Mouse (Mus musculus) stomach, postnatal 0 days (tissue): ENCODE measurements around the gene Lmcd1. TPM values are rescaled to one million over a fixed set of nuclear protein-coding genes. Genes with fewer than 3 reads are reported as not detected.

Source experiments
- ATAC-seq: fragments of 200-750 bp; cut with Nextera tagmentation; 2 replicates; pipeline ENCODE4 v1.8.0; 2017; ENCODE audit not compliant: low FRiP score, low TSS enrichment
- DNase-seq: peaks from one replicate; pipeline ENCODE4 v3.0.0-alpha.2; 2016; ENCODE audit warnings: low spot score
- H3K27ac ChIP-seq: fragments of 300-500 bp; sonication (generic); replicated peaks from 2 replicates; pipeline ENCODE4 v1.5.1; 2014; ENCODE audit warnings: mild to moderate bottlenecking, control low read depth
- H3K27me3 ChIP-seq: fragments of 300-500 bp; sonication (generic); 2 replicates; pipeline ENCODE4 v1.6.1; 2014; ENCODE audit warnings: low read length; ENCODE audit not compliant: control insufficient read depth, insufficient read depth
- H3K36me3 ChIP-seq: fragments of 300-500 bp; sonication (generic); 2 replicates; pipeline ENCODE4 v1.6.1; 2014; ENCODE audit warnings: low read length, mixed read lengths; ENCODE audit not compliant: control insufficient read depth, insufficient read depth
- H3K4me1 ChIP-seq: fragments of 300-500 bp; sonication (generic); replicated peaks from 2 replicates; pipeline ENCODE4 v1.6.1; 2014; ENCODE audit warnings: antibody characterized with exemption; ENCODE audit not compliant: control insufficient read depth, insufficient read depth
- H3K4me2 ChIP-seq: fragments of 300-500 bp; sonication (generic); replicated peaks from 2 replicates; pipeline ENCODE4 v1.6.1; 2014; ENCODE audit warnings: low read depth, mild to moderate bottlenecking, control low read depth, moderate library complexity
- H3K4me3 ChIP-seq: fragments of 300-500 bp; sonication (generic); 2 replicates; pipeline ENCODE4 v1.5.1; 2014; ENCODE audit warnings: low read depth, low read length, control low read depth
- H3K9ac ChIP-seq: fragments of 300-500 bp; sonication (generic); 2 replicates; pipeline ENCODE4 v1.6.1; 2014; ENCODE audit warnings: mild to moderate bottlenecking, low read length, control low read depth, mixed read lengths
- H3K9me3 ChIP-seq: fragments of 300-500 bp; sonication (generic); 2 replicates; pipeline ENCODE4 v1.6.1; 2016; ENCODE audit warnings: low read length; ENCODE audit not compliant: control insufficient read depth
- CTCF ChIP-seq: IDR thresholded peaks from 2 replicates; pipeline ENCODE4 v1.5.1; 2016; ENCODE audit warnings: antibody characterized with exemption, low read depth, mild to moderate bottlenecking, moderate library complexity
- EP300 ChIP-seq: optimal IDR thresholded peaks from 2 replicates; pipeline ENCODE3; 2016; ENCODE audit warnings: antibody characterized with exemption
- WGBS: fragments of 180-500 bp; shearing (Covaris S2); extraction: QIAGEN DNeasy Blood & Tissue Kit; methylation state at CpG from one replicate; pipeline ENCODE4 v1.1.7; 2014; 5-methylcytosine and 5-hydroxymethylcytosine counted together
- polyA plus RNA-seq: library from polyadenylated mRNA; unstranded; fragments of >200 nt; fragmentation: Nextera tagmentation; extraction: Ambion mirVana; gene quantifications from 2 replicates; pipeline ENCODE4 v1.2.1, GENCODE M21; 2015

Gene Lmcd1
- polyA plus RNA-seq, 1 experiment from 2014 or later, result 13.2 TPM

GRCm38 (mm10) chr6:112339016-112339415, 65.5 kb downstream of the Lmcd1 start:
- 78% methylated on average over 4 of the region's 4 CpGs for WGBS

DNA sequence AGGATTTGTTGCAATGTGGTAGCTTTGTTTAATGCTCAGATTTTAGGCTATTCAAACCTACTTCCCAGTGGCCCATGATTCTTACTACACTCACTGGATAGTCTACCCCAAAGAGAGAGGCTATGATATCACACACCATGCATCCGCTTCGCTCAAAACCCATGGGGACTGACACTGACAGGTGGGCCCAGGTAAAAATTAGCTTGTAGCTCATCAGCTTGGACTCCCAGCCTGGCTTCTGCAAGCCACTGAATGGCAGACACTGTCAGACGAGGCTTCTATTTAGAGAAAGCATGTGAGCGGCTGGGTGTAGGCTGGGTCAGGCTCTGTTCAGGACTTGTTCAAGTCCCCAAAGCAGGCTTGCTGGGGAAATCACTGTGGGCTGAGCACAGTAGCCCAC, 76.9 kb downstream of the Lmcd1 start:
- H3K4me1 ChIP-seq, result no peaks in the 10 kb centered on the region
- DNase-seq (no peak), ATAC-seq (no peak)
- no peak overlapping the region for H3K27ac ChIP-seq
- no peaks in the 10 kb centered on the region for H3K27me3 ChIP-seq
- H3K4me3 ChIP-seq, result no peak overlapping the region
- no peaks in the 10 kb centered on the region for H3K36me3 ChIP-seq
- no peak overlapping the region for H3K9ac ChIP-seq
- H3K9me3 ChIP-seq, result no peaks in the 10 kb centered on the region
- no peak for TF ChIP-seq CTCF
- TF ChIP-seq EP300, result no peak
- WGBS, result 91% methylated on average over 4 of the region's 4 CpGs
- H3K4me2 ChIP-seq, result no peak overlapping the region

More at GRCm38 (mm10) chr6:112339016-112339415, 65.5 kb downstream of the Lmcd1 start:
- no peaks in the 10 kb centered on the region for H3K9me3 ChIP-seq
- ATAC-seq (no peak), DNase-seq (no peak)
- H3K27me3 ChIP-seq, result no peaks in the 10 kb centered on the region
- no peak for TF ChIP-seq CTCF
- no peak for TF ChIP-seq EP300
- no peaks in the 10 kb centered on the region for H3K4me1 ChIP-seq
- H3K36me3 ChIP-seq, result no peaks in the 10 kb centered on the region
- no peak overlapping the region for H3K4me2 ChIP-seq
- no peak overlapping the region for H3K4me3 ChIP-seq
- H3K27ac ChIP-seq, result no peak overlapping the region
- H3K9ac ChIP-seq, result no peak overlapping the region

DNA sequence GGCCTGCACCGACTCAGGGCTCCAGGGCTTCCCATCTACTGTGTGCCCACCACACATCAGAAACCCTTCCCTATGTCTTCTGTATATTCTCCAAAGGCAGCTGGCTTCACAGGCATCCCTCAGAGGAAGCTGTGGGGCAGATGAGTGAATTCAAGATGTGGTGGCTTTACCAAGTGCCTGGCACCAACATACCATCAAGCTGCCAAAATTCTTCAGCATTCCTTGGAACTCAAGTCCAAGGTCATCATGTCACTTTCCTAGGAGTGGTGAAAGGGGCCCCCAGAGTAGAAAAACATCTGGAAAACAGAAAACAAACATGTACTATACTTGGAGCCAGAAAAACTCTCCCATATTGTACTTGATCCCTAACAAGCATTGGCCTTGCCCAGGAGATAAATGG, 85.8 kb downstream of the Lmcd1 start:
- no peaks in the 10 kb centered on the region for H3K27me3 ChIP-seq
- no peaks in the 10 kb centered on the region for H3K36me3 ChIP-seq
- no peak overlapping the region for H3K27ac ChIP-seq
- no peak for TF ChIP-seq EP300
- TF ChIP-seq CTCF, result no peak
- H3K9me3 ChIP-seq, result no peaks in the 10 kb centered on the region
- no peak overlapping the region for H3K4me3 ChIP-seq
- whole genome bisulfite sequencing, result 95% methylated on average over 1 of the region's 1 CpGs
- no peak for DNase-seq
- no peaks in the 10 kb centered on the region for H3K4me1 ChIP-seq
- H3K4me2 ChIP-seq, result no peak overlapping the region
- ATAC-seq, result no peak
- H3K9ac ChIP-seq, result no peak overlapping the region

DNA sequence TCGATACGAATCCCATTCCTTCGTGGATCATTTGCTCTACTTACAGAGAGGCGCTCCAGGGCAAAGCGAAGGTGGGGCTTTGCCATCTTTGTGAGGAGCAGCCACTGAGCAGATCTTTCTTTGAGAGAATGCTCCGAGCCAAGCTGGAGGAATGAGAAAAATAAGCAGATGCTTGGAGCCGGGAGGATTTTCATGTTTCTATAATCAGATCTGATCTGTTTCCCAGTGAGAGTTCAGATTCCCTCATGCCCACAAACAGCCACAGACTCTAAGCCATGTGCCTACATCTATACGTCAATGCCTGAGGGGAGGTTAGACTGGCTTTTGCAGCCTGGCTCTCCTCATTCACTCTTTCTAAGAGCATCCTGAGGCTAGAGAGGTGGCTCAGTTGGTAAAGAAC, 87.1 kb downstream of the Lmcd1 start:
- Histone ChIP-seq H3K9ac (no peak overlapping the region), H3K36me3 (no peaks in the 10 kb centered on the region), H3K27ac (no peak overlapping the region), H3K4me3 (no peak overlapping the region), H3K4me2 (no peak overlapping the region), H3K9me3 (no peaks in the 10 kb centered on the region), H3K27me3 (no peaks in the 10 kb centered on the region), H3K4me1 (no peaks in the 10 kb centered on the region)
- ATAC-seq (no peak), DNase-seq (no peak)
- WGBS, result 76% methylated on average over 8 of the region's 8 CpGs
- no peak for TF ChIP-seq CTCF
- no peak for TF ChIP-seq EP300

DNA sequence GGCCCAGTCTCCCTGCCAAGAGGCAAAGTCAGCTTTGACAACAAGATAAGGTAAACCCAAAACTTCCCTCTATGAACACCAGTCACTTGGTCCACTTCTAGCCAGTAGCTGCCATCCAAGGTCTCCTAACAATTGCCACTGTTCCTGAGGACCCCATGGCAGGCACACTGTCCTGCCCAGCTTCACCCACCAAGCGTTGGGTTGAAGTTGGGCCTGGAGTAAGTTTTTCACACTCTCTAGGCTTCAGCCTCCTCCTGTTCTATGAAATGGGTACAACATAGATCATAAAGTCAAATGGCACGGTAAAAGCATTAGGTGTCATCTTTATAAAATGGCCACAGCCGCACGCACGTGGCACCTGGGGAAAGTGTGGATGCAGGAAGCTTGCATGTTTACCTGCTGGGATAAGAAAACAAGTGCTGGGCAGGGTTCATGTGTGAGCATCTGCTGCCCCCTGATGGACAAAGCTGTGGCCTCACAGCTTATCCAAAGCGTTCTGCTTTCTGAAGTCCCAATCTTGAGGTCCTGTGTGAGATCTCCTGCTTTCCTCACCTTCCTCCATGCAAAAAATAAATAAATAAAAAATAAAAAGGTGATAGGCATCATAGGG, 88.9 kb downstream of the Lmcd1 start:
- H3K27ac ChIP-seq, result no peak overlapping the region
- H3K4me1 ChIP-seq, result no peaks in the 10 kb centered on the region
- H3K9me3 ChIP-seq, result no peaks in the 10 kb centered on the region
- WGBS, result 29% methylated on average over 6 of the region's 6 CpGs
- peak; percentile 87 for TF ChIP-seq CTCF
- no peak for TF ChIP-seq EP300
- no peak overlapping the region for H3K4me3 ChIP-seq
- ATAC-seq, result peak; percentile 82
- no peaks in the 10 kb centered on the region for H3K27me3 ChIP-seq
- H3K36me3 ChIP-seq, result no peaks in the 10 kb centered on the region
- no peak overlapping the region for H3K9ac ChIP-seq
- no peak overlapping the region for H3K4me2 ChIP-seq
- peak; percentile 77 for DNase-seq

- no peaks in the 10 kb centered on the region for H3K36me3 ChIP-seq
- DNase-seq, result no peak
- TF ChIP-seq EP300, result no peak
- TF ChIP-seq CTCF, result peak; percentile 72
- no peak overlapping the region for H3K27ac ChIP-seq
- WGBS, result 43% methylated on average over 2 of the region's 2 CpGs
- H3K4me1 ChIP-seq, result no peaks in the 10 kb centered on the region
- no peak overlapping the region for H3K9ac ChIP-seq
- H3K27me3 ChIP-seq, result no peaks in the 10 kb centered on the region
- ATAC-seq, result no peak
- no peak overlapping the region for H3K4me2 ChIP-seq
- no peak overlapping the region for H3K4me3 ChIP-seq
- H3K9me3 ChIP-seq, result no peaks in the 10 kb centered on the region
Measured at GRCm38 (mm10) chr6:112364581-112364980, 91.0 kb downstream of the Lmcd1 start.
